Mouse (Mus musculus) stomach, embryonic 14.5 days (tissue): ENCODE data around the gene Dhdh. TPM values are rescaled to one million over a fixed set of nuclear protein-coding genes. Genes with fewer than 3 reads are reported as not detected.
A peak's percentile ranks its signal among the peaks of the same experiment; 100 is the strongest.

ENCODE experiments used
- ATAC-seq: fragments of 200-750 bp; cut with Nextera tagmentation; 2 replicates; pipeline ENCODE4 v1.8.0; 2017; ENCODE audit warnings: low read depth, moderate TSS enrichment; ENCODE audit not compliant: insufficient number of reproducible peaks, insufficient read depth, low FRiP score
- H3K27ac ChIP-seq: fragments of 300-500 bp; sonication (generic); 2 replicates; pipeline ENCODE4 v1.5.1; 2014; ENCODE audit warnings: mild to moderate bottlenecking, low read length, moderate library complexity, mixed read lengths
- H3K27me3 ChIP-seq: fragments of 300-500 bp; sonication (generic); 2 replicates; pipeline ENCODE4 v1.6.1; 2014; ENCODE audit warnings: low read length, control low read depth, mixed read lengths; ENCODE audit not compliant: control insufficient read depth, insufficient read depth
- H3K36me3 ChIP-seq: fragments of 300-500 bp; sonication (generic); 2 replicates; pipeline ENCODE4 v1.6.1; 2014; ENCODE audit warnings: mild to moderate bottlenecking, control low read depth, low read length, moderate library complexity, mixed read lengths; ENCODE audit not compliant: control insufficient read depth, insufficient read depth
- H3K4me1 ChIP-seq: fragments of 300-500 bp; sonication (generic); 2 replicates; pipeline ENCODE4 v1.6.1; 2014; ENCODE audit warnings: low read length, control low read depth, mixed read lengths; ENCODE audit not compliant: control insufficient read depth, insufficient read depth
- H3K4me2 ChIP-seq: fragments of 300-500 bp; sonication (generic); replicated peaks from 2 replicates; pipeline ENCODE4 v1.6.1; 2014; ENCODE audit warnings: low read depth, low read length, control low read depth
- H3K4me3 ChIP-seq: fragments of 300-500 bp; sonication (generic); 2 replicates; pipeline ENCODE4 v1.5.1; 2014; ENCODE audit warnings: low read depth, low read length, control low read depth
- H3K9ac ChIP-seq: fragments of 300-500 bp; sonication (generic); replicated peaks from 2 replicates; pipeline ENCODE4 v1.6.1; 2014; ENCODE audit warnings: low read depth, mild to moderate bottlenecking, control low read depth, low read length, moderate library complexity, mixed read lengths
- H3K9me3 ChIP-seq: fragments of 300-500 bp; sonication (generic); 2 replicates; pipeline ENCODE4 v1.6.1; 2016; ENCODE audit warnings: low read depth, low read length, control low read depth; ENCODE audit not compliant: control insufficient read depth
- WGBS: fragments of 180-500 bp; shearing (Covaris S2); extraction: QIAGEN DNeasy Blood & Tissue Kit; methylation state at CpG from one replicate; pipeline ENCODE4 v1.1.7; 2014; 5-methylcytosine and 5-hydroxymethylcytosine counted together
- polyA plus RNA-seq: library from polyadenylated mRNA; unstranded; fragments of >200 nt; fragmentation: Nextera tagmentation; extraction: Ambion mirVana; gene quantifications from 2 replicates; pipeline ENCODE4 v1.2.1, GENCODE M21; 2014

The Dhdh gene
- polyA plus RNA-seq, 1 experiment from 2014 or later = 2.7 TPM

DNA sequence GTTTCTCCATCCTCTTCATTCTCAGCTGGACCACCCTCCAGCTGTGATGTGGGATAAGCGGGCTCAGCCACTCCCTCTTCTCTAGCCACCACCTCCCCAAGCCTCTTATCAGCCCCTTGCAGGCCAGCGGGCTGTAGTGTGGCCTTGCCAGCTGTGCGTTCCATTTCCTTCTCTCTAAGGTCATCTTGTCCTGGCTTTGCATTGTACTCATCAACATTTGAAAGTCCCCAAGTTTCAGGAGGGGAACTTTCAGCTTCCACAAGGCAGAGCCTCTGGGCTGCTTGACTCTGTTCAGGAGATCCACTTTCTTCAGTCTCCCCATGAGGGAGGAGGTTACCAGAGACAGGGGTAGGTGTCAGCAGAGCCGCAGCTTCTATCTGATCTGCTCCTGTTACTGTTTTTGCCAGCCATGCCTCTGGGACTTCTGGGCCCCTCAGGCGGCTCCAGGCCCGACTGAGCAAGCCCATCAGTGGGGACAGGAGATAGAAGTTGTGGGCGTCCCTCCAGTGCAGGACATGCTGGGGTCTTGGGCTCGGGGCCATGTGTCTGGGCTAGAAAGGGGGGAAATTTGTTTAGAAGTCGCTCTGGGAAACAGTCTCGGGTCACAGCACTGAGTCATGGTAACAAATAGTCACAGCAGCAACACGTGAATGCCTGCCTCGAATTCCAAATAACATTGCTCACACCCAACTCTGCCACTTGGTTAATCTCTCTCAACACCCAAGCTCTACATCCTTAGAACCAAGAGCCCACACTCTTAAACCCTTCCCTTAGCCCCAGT is 36.4 kb upstream of the Dhdh start:
- H3K27ac ChIP-seq = peak overlapping the region; percentile 91; the same call in 1 of the 2 replicates
- H3K4me3 ChIP-seq = peak overlapping the region; percentile 85
- no peaks in the 10 kb centered on the region for H3K9me3 ChIP-seq
- peak; percentile 33; the same call in 1 of the 2 replicates for ATAC-seq
- WGBS = 29% methylated on average over 12 of the region's 12 CpGs
- H3K4me2 ChIP-seq = peak overlapping the region; percentile 91
- H3K27me3 ChIP-seq = no peaks in the 10 kb centered on the region
- peaks cover 27% of the 10 kb centered on the region for H3K4me1 ChIP-seq
- peak overlapping the region; percentile 89 for H3K9ac ChIP-seq
- peaks cover 5% of the 10 kb centered on the region; the same call in 1 of the 2 replicates for H3K36me3 ChIP-seq

DNA sequence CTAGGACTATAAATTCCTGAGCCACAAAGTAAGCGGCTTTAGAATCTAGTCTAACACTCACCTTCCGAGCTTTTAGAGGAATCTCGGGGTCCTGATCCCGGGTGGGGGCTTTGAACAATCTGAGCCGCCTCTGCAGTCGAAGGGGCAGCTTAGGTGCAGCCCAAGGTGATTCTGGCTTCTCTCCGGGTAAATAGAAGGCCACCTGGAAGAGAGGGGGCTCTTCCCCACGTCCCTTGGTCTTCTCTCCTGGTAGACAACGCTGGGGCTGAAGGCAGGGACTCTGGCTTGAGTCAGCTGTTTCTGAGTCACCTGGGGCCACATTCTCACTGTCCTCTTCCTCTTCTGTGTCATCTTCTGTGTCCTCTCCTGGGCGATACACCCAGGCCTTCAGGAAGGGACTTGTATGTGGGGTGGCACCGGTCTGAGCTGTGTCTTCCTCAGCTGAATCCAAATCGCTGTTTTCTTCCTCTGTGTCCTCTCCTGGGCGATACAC is 35.1 kb upstream of the Dhdh start:
- ATAC-seq = no peak
- H3K4me2 ChIP-seq = no peak overlapping the region
- no peaks in the 10 kb centered on the region for H3K9me3 ChIP-seq
- 78% methylated on average over 12 of the region's 13 CpGs for WGBS
- peaks cover 21% of the 10 kb centered on the region; the same call in 1 of the 2 replicates for H3K4me1 ChIP-seq
- H3K27me3 ChIP-seq = no peaks in the 10 kb centered on the region
- H3K36me3 ChIP-seq = peaks cover 5% of the 10 kb centered on the region; the same call in 1 of the 2 replicates
- H3K9ac ChIP-seq = no peak overlapping the region
- H3K27ac ChIP-seq = no peak overlapping the region
- no peak overlapping the region for H3K4me3 ChIP-seq

DNA sequence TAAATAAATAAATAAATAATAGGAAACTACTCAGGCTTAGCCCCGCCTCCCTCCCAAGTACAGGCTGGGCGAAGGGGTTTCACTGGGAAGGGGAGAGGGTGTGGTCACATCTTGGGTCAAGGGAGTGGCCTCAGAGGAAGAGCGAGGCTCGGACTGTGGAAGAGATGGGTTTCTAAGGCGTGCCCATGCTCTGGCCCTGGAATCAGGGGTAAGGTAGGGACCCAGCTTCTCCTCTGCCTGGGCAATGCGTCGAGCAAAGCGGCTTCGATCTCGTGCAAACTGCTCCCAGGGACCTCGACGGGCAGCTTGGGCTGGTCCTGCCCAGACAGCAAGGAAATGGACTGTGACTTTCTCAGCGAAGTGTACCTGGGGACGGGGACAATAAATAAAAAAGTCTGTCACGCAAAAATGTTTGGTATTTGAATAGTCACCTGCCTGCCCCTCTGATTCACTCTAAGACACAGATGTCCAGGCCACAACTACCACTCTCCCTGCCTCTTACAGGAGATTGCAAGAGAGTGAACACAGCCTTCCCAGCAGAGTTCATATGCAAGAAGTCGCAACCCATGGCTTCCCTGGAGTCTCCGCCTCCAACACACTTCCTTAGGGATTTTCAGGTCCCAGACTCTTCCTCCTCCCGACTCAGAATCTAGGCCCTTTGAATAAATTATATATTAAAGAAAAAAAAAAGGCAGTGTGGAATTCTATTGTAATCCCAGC is 34.5 kb upstream of the Dhdh start:
- Histone ChIP-seq H3K4me1 (peaks cover 21% of the 10 kb centered on the region; the same call in 1 of the 2 replicates), H3K27ac (no peak overlapping the region), H3K4me2 (no peak overlapping the region)

DNA sequence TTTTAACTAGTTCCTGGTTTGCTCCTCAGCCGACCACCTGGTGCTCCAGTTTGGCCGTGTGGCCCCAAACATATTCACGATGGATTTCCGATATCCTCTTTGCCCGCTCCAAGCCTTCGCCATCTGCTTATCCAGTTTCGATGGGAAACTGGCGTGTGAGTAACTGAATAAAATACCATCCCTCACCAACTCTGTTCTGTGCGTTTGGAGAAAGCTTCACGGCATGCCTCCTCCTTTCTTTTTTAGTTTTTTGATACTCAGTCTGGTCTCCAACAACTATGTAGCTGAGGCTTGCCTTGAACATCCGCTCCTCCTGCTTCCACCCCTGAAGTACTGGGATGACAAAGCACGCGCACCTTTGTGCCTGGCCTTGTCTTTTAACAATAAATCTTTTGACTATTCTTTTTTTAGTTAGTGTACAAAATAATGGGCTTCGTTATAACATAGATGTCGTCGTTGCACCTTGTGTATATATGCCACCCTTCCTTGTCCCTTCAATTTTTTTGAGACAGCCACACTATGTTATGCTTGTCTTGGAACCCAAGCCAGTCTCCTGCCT is 33.7 kb upstream of the Dhdh start:
- peaks cover 5% of the 10 kb centered on the region; the same call in 1 of the 2 replicates for H3K36me3 ChIP-seq
- H3K27me3 ChIP-seq = no peaks in the 10 kb centered on the region
- peak overlapping the region; percentile 46 for H3K4me2 ChIP-seq
- H3K4me1 ChIP-seq = peaks cover 21% of the 10 kb centered on the region; the same call in 1 of the 2 replicates
- 0 out of 2 replicates have a peak overlapping the region, but pooled peaks have one; percentile 46 for H3K9ac ChIP-seq
- H3K9me3 ChIP-seq = no peaks in the 10 kb centered on the region
- H3K27ac ChIP-seq = no peak overlapping the region; the same call in 1 of the 2 replicates
- WGBS = 57% methylated on average over 16 of the region's 16 CpGs
- ATAC-seq = no peak
- H3K4me3 ChIP-seq = peak overlapping the region; percentile 49

More for the DNA sequence above, 34.5 kb upstream of the Dhdh start:
- 68% methylated on average over 18 of the region's 18 CpGs for WGBS
- Histone ChIP-seq H3K36me3 (peaks cover 5% of the 10 kb centered on the region; the same call in 1 of the 2 replicates), H3K9me3 (no peaks in the 10 kb centered on the region), H3K27me3 (no peaks in the 10 kb centered on the region), H3K4me3 (no peak overlapping the region), H3K9ac (no peak overlapping the region)
- no peak for ATAC-seq

DNA sequence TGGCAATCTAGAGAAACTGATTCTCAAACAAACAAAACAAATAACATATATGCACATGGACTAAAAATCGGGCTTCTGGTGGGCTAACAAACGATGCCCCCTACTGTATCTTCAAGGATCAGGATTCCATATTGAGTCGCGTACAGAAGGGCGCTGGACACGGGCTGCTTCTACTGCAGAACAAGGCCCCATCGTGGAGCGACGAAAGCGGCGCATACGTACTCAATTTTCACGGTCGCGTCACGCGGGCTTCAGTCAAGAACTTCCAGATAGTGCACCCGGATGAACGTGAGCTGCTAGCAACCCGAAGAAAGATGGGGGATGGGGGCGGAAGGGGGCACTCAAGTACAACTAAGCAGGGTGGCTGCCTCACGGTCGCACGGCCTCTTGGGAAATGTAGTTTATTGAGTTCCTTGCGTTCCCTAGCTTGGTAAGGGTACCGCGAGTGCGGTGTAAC is 33.2 kb upstream of the Dhdh start:
- Histone ChIP-seq H3K9ac (peak overlapping the region; percentile 46; the same call in 1 of the 2 replicates), H3K4me2 (peak overlapping the region; percentile 46), H3K9me3 (no peaks in the 10 kb centered on the region), H3K4me3 (peak overlapping the region; percentile 49), H3K4me1 (peaks cover 21% of the 10 kb centered on the region; the same call in 1 of the 2 replicates), H3K27ac (peak overlapping the region; percentile 91), H3K27me3 (no peaks in the 10 kb centered on the region), H3K36me3 (peaks cover 5% of the 10 kb centered on the region; the same call in 1 of the 2 replicates)
- WGBS = under 1% methylated on average over 28 of the region's 28 CpGs
- peak; percentile 53; the same call in 1 of the 2 replicates for ATAC-seq

DNA sequence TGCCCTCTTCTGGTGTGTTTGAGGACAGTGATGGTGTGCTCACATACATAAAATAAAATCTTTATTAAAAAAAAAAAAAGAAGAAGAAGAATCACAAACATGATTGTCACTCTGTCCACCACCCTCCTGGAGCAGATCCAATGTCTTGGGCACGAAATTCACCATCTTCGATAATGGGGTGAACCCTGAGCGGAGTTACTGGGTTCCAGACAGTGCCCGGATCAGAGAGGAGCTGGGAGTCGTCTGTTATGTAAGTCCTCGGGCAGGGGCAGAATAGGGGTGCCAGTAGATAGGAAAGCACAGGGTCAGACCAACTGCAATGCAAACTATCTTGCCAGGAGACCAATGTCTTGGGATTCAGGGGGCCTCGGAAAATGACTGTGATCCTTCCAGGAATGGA is 32.0 kb upstream of the Dhdh start:
- Histone ChIP-seq H3K4me1 (peaks cover 21% of the 10 kb centered on the region; the same call in 1 of the 2 replicates), H3K27ac (no peak overlapping the region), H3K4me3 (no peak overlapping the region), H3K4me2 (no peak overlapping the region), H3K9me3 (no peaks in the 10 kb centered on the region), H3K27me3 (no peaks in the 10 kb centered on the region), H3K9ac (no peak overlapping the region), H3K36me3 (peaks cover 5% of the 10 kb centered on the region; the same call in 1 of the 2 replicates)
- ATAC-seq = no peak
- 93% methylated on average over 7 of the region's 7 CpGs for WGBS

DNA sequence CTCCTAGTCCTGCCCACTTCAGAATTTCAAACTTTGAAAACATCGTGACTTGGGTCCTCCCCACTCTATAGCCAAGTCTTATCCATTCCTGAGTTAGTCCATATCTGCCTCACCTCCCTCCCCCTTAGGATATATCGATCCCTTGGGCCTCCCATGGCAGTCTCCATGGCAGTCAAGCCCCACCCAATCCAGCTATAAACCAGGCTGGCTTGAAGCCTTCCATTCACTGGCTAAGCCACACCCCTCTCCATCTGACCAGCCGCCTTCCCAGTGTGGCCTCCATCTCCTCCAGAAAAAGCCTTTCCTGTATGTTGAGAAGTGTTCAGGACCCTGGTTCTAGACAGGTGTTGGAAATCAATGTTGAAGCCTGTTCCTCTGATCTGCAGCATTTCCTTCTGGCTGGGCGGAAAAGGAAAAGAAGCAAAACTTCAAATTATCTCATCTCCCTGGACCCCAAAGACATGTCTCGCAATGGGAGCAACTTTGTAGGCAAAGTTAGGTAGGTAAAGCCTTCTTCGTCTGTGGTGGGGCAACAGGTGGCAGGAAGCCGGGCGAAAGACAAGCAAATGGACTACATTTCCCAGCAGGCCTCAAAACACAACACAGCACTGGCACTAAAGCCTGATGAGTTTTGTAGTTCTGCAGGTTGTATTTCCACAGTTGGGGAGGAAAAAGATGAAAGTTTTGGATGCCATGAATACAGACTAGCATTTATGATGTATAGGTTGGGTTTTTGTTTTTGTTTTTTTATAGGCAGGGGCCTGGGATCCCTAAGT is 30.9 kb upstream of the Dhdh start:
- no peak overlapping the region for H3K4me2 ChIP-seq
- no peak overlapping the region for H3K4me3 ChIP-seq
- peaks cover 5% of the 10 kb centered on the region; the same call in 1 of the 2 replicates for H3K36me3 ChIP-seq
- no peaks in the 10 kb centered on the region for H3K27me3 ChIP-seq
- whole genome bisulfite sequencing = 75% methylated on average over 8 of the region's 8 CpGs
- H3K27ac ChIP-seq = no peak overlapping the region
- no peaks in the 10 kb centered on the region for H3K9me3 ChIP-seq
- ATAC-seq = no peak
- peaks cover 16% of the 10 kb centered on the region; the same call in 1 of the 2 replicates for H3K4me1 ChIP-seq
- no peak overlapping the region for H3K9ac ChIP-seq
